Mouse (Mus musculus) heart, adult 8-10 months (tissue): ENCODE measurements around the gene Hoxb5. TPM values are rescaled to one million over a fixed set of nuclear protein-coding genes. Genes with fewer than 3 reads are reported as not detected.
A peak's percentile ranks its signal among the peaks of the same experiment; 100 is the strongest.

Experiments used
- DNase-seq: peaks from one replicate; pipeline ENCODE4 v3.0.0; 2022; ENCODE audit warnings: low spot score
- total RNA-seq, 4 experiments: library from RNA; stranded (reverse); gene quantifications; 2 replicates each; pipeline ENCODE4 v1.2.4; 2022

Hoxb5 gene
- total RNA-seq, 4 experiments from 2014 or later = 0.11 TPM; not detected in 3

DNA sequence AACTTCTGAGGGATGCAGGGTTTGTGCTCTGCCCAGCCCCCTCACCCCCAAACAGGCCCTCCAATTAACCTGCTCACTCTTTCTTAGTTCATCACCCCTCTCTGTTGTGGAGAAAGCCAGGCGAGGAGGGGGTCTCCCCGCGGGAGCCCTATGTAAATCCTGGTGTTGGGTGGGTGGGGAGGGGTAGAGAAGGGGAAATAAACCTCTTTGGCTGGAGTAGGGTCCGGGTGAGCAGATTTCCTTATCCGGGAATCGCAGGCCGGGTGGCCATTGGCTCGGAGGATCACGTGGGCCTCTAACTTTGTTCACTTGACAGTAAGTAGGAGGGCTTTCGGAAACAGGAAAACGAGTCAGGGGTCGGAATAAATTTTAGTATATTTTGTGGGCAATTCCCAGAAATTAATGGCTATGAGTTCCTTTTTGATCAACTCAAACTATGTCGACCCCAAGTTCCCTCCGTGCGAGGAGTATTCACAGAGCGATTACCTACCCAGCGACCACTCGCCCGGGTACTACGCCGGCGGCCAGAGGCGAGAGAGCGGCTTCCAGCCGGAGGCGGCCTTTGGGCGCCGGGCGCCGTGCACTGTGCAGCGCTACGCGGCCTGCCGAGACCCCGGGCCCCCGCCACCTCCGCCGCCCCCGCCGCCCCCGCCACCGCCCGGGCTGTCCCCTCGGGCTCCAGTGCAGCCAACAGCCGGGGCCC, 15.4 kb downstream of the Hoxb5 start:
- DNase-seq = peak; percentile 67

DNA sequence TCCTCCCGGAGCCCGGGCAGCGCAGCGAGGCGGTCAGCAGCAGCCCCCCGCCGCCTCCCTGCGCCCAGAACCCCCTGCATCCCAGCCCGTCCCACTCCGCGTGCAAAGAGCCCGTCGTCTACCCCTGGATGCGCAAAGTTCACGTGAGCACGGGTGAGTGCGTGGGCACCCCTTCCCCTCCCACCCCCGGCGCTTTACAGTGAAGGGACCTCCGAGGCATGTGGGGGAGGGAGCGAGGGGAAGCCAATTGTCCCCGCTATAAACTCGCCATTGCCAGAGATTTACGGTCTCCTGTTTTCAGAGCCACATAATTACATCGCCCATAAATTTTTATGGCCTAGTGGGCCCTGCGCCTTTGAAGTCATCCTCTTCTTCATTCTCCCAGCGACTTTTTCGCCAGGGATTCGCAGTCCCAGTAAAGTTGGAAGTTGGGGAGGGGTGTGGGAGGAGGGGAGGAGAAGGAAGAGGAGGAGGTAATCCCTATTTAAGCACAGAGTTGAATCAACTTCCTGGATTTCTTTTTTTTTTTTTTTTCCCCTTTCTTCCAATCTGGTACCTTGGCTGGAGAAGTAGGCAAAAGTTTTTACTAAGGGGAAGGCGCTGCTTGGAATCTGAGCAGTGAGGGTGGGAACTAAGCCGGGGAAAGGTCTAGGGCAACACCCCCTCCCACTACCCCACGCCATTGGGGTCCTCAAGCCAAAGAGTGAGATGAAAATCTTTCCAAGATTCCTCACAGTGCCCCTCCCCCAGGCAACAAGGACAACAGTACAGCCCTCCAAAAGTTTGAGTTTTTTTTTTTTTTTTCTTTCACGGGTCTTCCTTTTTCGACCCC, 16.2 kb downstream of the Hoxb5 start:
- DNase-seq = no peak

DNA sequence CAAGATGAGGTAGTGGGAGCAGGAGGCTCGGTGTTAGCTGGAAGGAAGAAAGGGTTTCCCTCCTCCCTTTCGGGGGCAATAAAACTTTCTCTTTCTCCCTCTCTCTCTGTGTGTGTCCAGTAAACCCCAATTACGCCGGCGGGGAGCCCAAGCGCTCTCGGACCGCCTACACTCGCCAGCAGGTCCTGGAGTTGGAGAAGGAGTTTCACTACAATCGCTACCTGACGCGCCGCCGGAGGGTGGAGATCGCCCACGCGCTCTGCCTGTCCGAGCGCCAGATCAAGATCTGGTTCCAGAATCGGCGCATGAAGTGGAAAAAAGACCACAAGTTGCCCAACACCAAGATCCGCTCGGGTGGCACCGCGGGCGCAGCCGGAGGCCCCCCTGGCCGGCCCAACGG, 16.8 kb downstream of the Hoxb5 start:
- DNase-seq = no peak

DNA sequence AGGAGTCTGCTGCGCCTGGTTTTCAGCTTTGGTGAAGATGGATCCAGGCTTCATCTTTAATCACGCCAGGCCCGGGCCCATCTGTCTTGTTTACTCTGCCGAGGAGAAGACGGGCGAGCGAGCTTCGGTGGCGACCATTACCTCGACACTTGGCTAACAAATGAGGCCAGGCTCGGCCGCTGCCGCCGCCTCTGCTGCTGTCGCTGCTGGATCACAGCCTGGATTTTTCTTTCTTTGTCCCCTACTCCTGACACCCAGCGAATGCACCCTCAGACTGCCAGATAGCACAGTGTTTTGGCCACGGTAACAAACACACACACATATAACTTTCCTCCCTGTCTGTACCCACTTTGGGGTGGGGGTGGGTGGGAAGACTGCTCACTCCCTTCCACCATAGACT, 17.6 kb downstream of the Hoxb5 start:
- DNase-seq = no peak

DNA sequence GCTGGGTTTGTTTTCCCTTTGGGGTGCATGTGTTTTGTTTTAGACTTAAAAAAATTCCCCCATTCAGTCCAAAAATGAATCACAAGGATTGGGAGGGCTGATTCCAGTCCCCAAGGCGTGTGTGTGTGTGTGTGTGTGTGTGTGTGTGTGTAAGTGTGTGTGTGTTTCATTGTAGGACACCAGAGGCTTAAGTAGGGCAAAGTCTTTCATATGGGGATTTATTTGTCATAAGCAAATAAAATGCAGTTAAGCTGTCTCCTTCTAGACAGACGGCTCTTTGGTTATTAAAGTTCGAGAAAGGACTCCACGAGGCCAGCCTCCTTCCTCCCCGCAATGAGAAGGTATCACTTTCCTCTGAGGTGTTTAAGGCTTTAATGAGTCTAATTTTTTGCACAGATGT, 18.7 kb downstream of the Hoxb5 start:
- DNase-seq = no peak

GRCm38 (mm10) chr11:96322738-96323137, 19.6 kb downstream of the Hoxb5 start:
- no peak for DNase-seq

GRCm38 (mm10) chr11:96323154-96323553, 20.0 kb downstream of the Hoxb5 start, which contains the start of gene Hoxb3:
Gene Hoxb3, plus strand, starts transcription at chr11:96323326.
- DNase-seq = no peak

DNA sequence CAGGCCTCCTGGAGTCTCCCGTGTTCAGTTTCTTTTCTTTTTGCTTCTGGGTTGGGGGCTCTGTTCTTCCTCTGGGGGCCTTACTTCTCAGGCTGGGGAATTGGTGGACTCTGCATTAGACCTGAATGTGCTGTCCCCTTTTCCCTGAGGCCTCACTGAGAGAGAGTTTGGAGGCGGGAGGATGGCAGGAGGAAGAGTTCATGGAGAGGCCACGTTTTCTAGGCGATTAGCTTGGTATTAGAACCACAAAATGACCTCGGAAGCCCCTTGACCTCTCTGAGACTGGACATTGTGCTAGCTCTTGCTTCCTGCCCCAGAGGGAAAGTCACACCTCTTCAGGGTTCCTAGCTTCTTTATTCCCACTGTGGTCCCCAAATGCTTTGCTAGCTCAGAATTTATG, 21.0 kb downstream of the Hoxb5 start:
- no peak for DNase-seq

GRCm38 (mm10) chr11:96324965-96325364, 21.8 kb downstream of the Hoxb5 start:
- DNase-seq = no peak

GRCm38 (mm10) chr11:96325747-96326212, 22.6 kb downstream of the Hoxb5 start:
- no peak for DNase-seq

DNA sequence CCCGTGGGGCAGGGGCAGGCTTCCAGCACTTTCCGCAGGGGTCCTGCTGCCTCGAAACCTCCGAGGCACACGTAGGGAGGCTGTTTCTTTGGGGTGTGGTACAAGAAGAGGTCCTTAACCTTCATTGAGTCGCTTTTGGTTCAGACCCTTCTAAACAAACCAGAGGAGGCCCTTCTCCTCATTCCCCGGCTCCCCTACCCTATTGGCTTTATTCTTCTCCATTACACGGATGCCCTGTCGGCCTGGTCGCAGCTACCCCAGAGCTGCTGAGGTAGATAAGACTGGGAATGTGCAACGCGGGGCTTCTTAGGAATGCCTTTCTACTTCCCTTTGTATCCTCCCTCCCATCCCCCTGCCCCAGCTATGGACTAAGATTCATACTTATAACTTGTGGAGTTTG, 23.6 kb downstream of the Hoxb5 start:
- DNase-seq = no peak

- DNase-seq = no peak
These were observed 24.0 kb downstream of the Hoxb5 start for GRCm38 (mm10) chr11:96327122-96327521.

- DNase-seq = no peak
These were observed 24.6 kb downstream of the Hoxb5 start for GRCm38 (mm10) chr11:96327750-96328149.

DNA sequence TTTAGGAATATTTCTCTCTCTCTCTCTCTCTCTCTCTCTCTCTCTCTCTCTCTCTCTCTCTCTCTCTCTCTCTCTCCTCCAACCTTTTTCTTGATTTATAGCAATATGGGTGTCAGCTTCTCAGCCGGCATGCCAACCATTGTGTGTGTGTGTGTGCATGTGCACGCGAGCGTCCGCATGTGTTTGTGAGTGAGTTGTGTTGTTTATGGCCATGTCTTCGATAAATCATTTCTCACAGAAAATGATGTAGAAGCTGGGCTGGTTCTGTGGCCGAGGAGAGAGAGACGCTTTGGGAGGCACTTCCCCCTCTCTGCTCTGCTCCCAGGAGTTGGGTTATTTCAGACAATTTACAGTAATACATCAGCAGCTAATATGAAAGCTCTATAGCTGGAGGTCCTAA, 25.5 kb downstream of the Hoxb5 start:
- DNase-seq = no peak

- DNase-seq = no peak
These were observed 29.0 kb downstream of the Hoxb5 start for GRCm38 (mm10) chr11:96332105-96332504.

DNA sequence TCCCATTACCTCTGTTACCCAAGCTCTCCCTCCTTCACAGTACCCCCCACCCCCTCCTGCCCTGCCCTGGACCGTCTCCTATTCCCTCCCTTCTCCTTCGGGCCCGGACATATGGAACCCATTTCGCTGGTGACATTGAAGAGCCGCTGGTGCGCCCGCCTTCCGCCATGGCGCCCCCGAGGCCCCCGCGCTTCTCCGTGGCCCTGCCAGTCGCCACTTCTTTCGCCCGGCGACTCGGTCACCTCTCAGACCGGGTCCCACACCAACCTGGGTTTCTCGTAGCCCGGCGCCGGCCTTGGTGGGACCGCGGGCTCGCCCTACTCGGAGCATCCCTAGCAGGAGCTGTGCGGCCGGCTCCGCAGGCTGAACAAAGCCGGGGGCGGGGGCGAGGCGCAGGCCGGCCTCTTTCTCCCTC, 29.5 kb downstream of the Hoxb5 start:
- no peak for DNase-seq

GRCm38 (mm10) chr11:96333241-96334001, 30.3 kb downstream of the Hoxb5 start:
- no peak for DNase-seq

DNA sequence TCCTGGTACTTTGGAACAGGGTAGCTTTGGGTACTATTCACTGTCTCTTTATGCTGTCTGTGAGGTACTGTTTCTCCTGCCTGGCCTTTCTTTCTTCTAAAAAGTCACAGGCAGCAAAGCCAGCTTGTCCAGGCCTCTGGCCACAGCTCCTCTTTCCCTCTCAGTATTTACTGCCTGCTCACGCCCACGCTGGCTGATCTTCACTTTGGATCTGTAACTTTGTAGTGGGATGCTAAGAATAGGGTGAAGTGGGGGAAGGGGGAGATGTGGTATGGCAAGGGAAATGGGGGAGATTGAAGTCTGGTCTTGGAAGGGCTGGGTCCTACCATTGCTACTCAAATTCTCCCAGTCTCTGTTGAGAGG, 30.8 kb downstream of the Hoxb5 start:
- DNase-seq = no peak

DNA sequence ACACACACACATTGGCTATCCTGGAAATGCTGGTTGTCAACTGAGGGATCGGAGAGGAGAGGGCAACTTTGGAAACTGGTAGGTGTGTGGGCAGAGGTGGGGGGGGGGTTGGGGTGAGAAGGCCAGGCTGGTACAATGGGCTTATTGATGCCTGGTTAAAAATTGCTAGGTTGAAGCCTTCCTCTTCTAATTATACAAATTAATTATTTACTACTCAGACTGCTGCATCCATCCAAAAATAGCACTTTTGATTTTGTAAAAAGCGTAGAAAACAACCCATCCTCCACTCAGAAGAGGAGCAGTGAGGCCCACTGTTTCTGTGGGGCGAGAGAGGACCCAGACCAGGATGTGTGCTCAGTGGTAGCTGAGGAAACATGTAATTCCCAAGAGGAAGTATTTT, 31.9 kb downstream of the Hoxb5 start:
- no peak for DNase-seq

DNA sequence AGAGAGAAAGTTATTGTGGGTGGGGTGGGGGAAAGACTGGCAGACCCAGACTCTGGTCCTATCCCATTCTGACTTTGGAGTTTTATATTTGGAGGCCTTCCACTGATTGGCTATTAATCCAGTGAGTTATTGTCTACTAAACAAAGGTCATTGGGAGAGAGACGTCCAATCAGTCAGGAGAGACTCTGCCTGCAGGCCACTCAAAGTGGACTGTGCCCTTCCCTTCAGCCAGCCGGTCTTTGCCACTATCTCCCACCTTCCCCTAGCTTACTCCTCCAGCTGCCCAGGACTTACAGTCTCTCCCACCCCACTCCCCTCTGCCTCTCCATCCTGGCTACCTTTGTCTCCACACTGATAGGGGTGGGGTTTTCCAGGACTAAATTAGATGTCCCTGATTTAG, 33.5 kb downstream of the Hoxb5 start:
- no peak for DNase-seq

DNA sequence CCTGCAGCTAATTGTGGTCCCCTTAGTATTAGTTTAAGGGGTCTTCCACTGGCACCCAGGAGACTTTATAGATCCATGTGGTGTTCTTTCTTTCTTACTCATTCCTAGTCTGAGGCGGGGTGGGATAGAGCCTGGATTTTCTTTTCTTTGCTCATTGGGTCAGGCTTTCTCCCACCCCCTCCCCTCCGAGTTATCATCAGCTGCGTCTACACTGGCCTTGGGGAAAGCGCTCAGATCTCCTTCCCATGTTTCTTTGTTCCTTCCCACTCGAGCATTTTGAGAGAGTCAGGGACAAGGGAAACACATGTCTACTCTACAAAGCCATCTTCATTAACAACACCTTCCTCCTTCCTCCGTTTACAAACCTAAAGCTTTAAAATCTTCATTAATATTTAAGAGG, 33.9 kb downstream of the Hoxb5 start:
- no peak for DNase-seq
